ENCODE assay signal across 20 mouse cellular contexts in genomic region chr5:35494773-35495390, GRCm38 (mm10). TPM values are rescaled to one million over a fixed set of nuclear protein-coding genes. Genes with fewer than 3 reads are reported as not detected.
DNase-seq lines count a peak whose midpoint lies in the region; ATAC-seq and TF ChIP-seq lines count a peak whose summit lies in the region.
"Had no signal": no experiment of that assay in that cellular context is flagged by ENCODE, and none has a peak within 500 bp of the region (broad histone marks: within the 10 kb centered on the region; RNA-seq: fewer than 3 reads in every experiment).

No protein-coding gene starts in this region.

- no peak overlapping the region for H3K4me3 ChIP-seq in kidney, embryonic 14.5 days (ENCODE audit: low read length)
- no peak overlapping the region for H3K4me3 ChIP-seq in kidney, adult 2 months (ENCODE audit: insufficient read depth, low read depth, low read length)
- no peak overlapping the region for H3K4me3 ChIP-seq in embryonic facial prominence, embryonic 15.5 days (replicated peaks)
- H3K4me3 ChIP-seq: erythroblast, embryonic 14.5 days; forebrain, embryonic 15.5 days; heart, embryonic 12.5 days; limb, embryonic 10.5 days had no signal

- H3K27ac ChIP-seq in kidney, embryonic 14.5 days (ENCODE audit: low read depth, low read length) = no peak overlapping the region
- H3K27ac ChIP-seq in kidney, adult 2 months (ENCODE audit: insufficient read depth, low read depth, low read length) = no peak overlapping the region
- no peak overlapping the region for H3K27ac ChIP-seq in embryonic facial prominence, embryonic 15.5 days (replicated peaks)
- H3K27ac ChIP-seq: forebrain, embryonic 15.5 days had no signal

- no peaks in the 10 kb centered on the region for H3K36me3 ChIP-seq in kidney, embryonic 14.5 days (ENCODE audit: control insufficient read depth, insufficient read depth, low read length)
- H3K36me3 ChIP-seq in kidney, adult 2 months (ENCODE audit: control insufficient read depth, insufficient read depth, low read length) = no peaks in the 10 kb centered on the region
- no peaks in the 10 kb centered on the region for H3K36me3 ChIP-seq in embryonic facial prominence, embryonic 15.5 days
- H3K36me3 ChIP-seq: forebrain, embryonic 15.5 days; heart, embryonic 12.5 days; limb, embryonic 10.5 days had no signal

- peaks cover 12% of the 10 kb centered on the region for H3K27me3 ChIP-seq in kidney, embryonic 14.5 days (ENCODE audit: control insufficient read depth, insufficient read depth, low read length)
- no peaks in the 10 kb centered on the region for H3K27me3 ChIP-seq in kidney, adult 2 months (replicated peaks; ENCODE audit: control insufficient read depth, insufficient read depth, low read length)
- H3K27me3 ChIP-seq in embryonic facial prominence, embryonic 15.5 days = peaks cover 4% of the 10 kb centered on the region; the same call in 1 of the 2 replicates
- H3K27me3 ChIP-seq: forebrain, embryonic 15.5 days had no signal

- no peak for TF ChIP-seq CTCF in kidney, adult 2 months (conservative IDR thresholded peaks at IDR 0.05; ENCODE audit: insufficient read depth, insufficient read length, low read depth, low read length)

- peak; percentile 48; the same call in 1 of the 2 replicates for ATAC-seq in kidney, embryonic 14.5 days (ENCODE audit: low FRiP score, low TSS enrichment)
- ATAC-seq in embryonic facial prominence, embryonic 15.5 days (ENCODE audit: insufficient number of reproducible peaks, low FRiP score, low TSS enrichment, low read depth) = peak; percentile 31; the same call in 1 of the 2 replicates
- ATAC-seq: forebrain, embryonic 15.5 days; liver, postnatal 0 days had no signal

- no peak overlapping the region for H3K9ac ChIP-seq in kidney, embryonic 14.5 days (ENCODE audit: low read depth, low read length)
- no peak overlapping the region for H3K9ac ChIP-seq in embryonic facial prominence, embryonic 15.5 days
- H3K9ac ChIP-seq: forebrain, embryonic 15.5 days; heart, embryonic 12.5 days; liver, postnatal 0 days had no signal

- H3K4me1 ChIP-seq in kidney, embryonic 14.5 days (ENCODE audit: control insufficient read depth, insufficient read depth, low read length) = peaks cover 20% of the 10 kb centered on the region
- H3K4me1 ChIP-seq in kidney, adult 2 months (ENCODE audit: control insufficient read depth, insufficient read depth, low read length) = no peaks in the 10 kb centered on the region
- no peaks in the 10 kb centered on the region for H3K4me1 ChIP-seq in embryonic facial prominence, embryonic 15.5 days
- H3K4me1 ChIP-seq: forebrain, embryonic 15.5 days; heart, embryonic 12.5 days had no signal

- H3K9me3 ChIP-seq in kidney, embryonic 14.5 days (ENCODE audit: control insufficient read depth, low read length) = no peaks in the 10 kb centered on the region
- H3K9me3 ChIP-seq in embryonic facial prominence, embryonic 15.5 days (replicated peaks) = no peaks in the 10 kb centered on the region
- H3K9me3 ChIP-seq: forebrain, embryonic 15.5 days; heart, embryonic 12.5 days; limb, embryonic 10.5 days had no signal

- 9% methylated on average over 8 of the region's 8 CpGs for WGBS in kidney, embryonic 14.5 days
- WGBS in kidney, adult 2 months = 26% methylated on average over 8 of the region's 8 CpGs
- WGBS in embryonic facial prominence, embryonic 15.5 days = 33% methylated on average over 8 of the region's 8 CpGs

- DNase-seq in kidney, adult 2 months = no peak
- DNase-seq in embryo, embryonic 10.5 days (ENCODE audit: low spot score) = peak; percentile 56
- peak; percentile 42 for DNase-seq in retina, embryonic 14.5 days (ENCODE audit: low spot score)
- no peak for DNase-seq in cerebellum, adult 8-10 months
- no peak for DNase-seq in gastrocnemius, postnatal 10 days
- DNase-seq: adrenal gland, postnatal 10 days; cerebellum, postnatal 14 days; heart, postnatal 36 days; layer of hippocampus, adult 9-11 months; liver, postnatal 0 days; lung, postnatal 36 days; spleen, adult 18-20 months; thymus, postnatal 36 days had no signal

- TF ChIP-seq POLR2A in kidney, adult 2 months (IDR thresholded peaks at IDR 0.05; ENCODE audit: low read depth, low read length) = no peak

- no peak overlapping the region for H3K4me2 ChIP-seq in kidney, embryonic 14.5 days (replicated peaks; ENCODE audit: low read depth, low read length)
- no peak overlapping the region for H3K4me2 ChIP-seq in embryonic facial prominence, embryonic 15.5 days (replicated peaks)
- H3K4me2 ChIP-seq: forebrain, embryonic 15.5 days; heart, embryonic 12.5 days had no signal

RNA-seq across cellular contexts. Expression of gene Cpz, which starts 30.6 kb away (rescaled TPM):
- polyA plus RNA-seq in kidney, embryonic 14.5 days (2014; fragmentation: Nextera tagmentation; extraction: Ambion mirVana) = 1.5 and 2.1 TPM in 2 replicates
- 1.4 and 3.0 TPM in 2 replicates for polyA plus RNA-seq in kidney, adult 2 months (2012; rRNA removed)
- polyA plus RNA-seq in embryonic facial prominence, embryonic 15.5 days (2015; fragmentation: Nextera tagmentation; extraction: Ambion mirVana) = 18.4 and 21.5 TPM in 2 replicates
- total RNA-seq in gastrocnemius, postnatal 10 days (2021) = 10 to 100 TPM; 18.3 to 26.3 TPM
- total RNA-seq: megakaryocyte-erythroid progenitor cell, adult 5-6 weeks had no signal
- polyA plus RNA-seq: erythroblast, embryonic 14.5 days had no signal

Comparison
In these comparisons a context has a peak if more than half of its experiments do, and no peak if none do; other contexts are left out.
1. DNase-seq: peak in embryo, embryonic 10.5 days (single experiment) and retina, embryonic 14.5 days (single experiment); none in kidney, adult 2 months (single experiment), cerebellum, adult 8-10 months (single experiment) and gastrocnemius, postnatal 10 days (single experiment).